Mouse (Mus musculus) brain, embryonic 14.5 days (tissue): Measurements from ENCODE around the gene Amer2.

Source experiments
- CTCF ChIP-seq: fragments of 200-500 bp; IDR thresholded peaks from 2 replicates; pipeline ENCODE4 v1.5.1; 2012; ENCODE audit warnings: inconsistent platforms, mild to moderate bottlenecking, moderate library complexity, borderline replicate concordance; ENCODE audit not compliant: insufficient read depth, insufficient read length; ENCODE audit errors: extremely low read depth
- POLR2A ChIP-seq: fragments of 200-500 bp; IDR thresholded peaks from 2 replicates; pipeline ENCODE4 v1.6.1; 2012; ENCODE audit warnings: mild to moderate bottlenecking, inconsistent platforms, borderline replicate concordance; ENCODE audit not compliant: poor library complexity, insufficient read depth, insufficient read length, severe bottlenecking; ENCODE audit errors: extremely low read depth

DNA sequence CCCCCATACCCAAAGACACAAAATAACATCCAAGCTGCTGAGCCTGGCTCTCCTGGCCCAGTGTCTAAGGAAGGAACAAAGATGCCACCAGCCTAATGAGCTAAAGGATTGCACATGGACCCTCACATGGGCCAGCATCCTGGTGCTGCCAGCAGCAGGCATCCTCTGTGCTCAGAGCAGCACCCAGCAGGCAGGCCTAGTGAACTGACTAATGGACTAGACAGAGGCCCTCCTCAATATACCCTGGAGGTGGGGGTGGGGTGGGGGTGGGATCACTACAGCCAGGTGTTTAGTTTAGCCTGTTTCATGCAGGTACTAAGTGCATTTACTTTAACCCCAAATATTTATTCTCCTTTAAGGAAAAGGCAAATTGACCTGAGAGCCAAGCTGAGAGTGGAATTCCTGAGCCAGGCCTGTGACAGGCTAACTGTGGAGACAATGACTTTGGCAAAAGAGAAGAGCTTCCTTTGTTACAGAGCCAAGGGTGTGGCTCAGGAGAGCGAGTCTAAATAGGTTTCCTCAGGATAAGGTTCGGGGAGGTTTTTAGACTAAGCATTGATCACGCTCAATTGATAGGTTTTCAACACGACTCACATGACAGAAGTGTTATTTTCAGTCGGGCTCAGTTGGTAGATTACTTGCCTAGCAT is 3.3 kb upstream of the Amer2 start:
- TF ChIP-seq CTCF (no peak), POLR2A (no peak)
